Mouse (Mus musculus) megakaryocyte, embryonic 14.5 days (primary cell): Measurements from ENCODE around the gene Gm21887. TPM values are rescaled to one million over a fixed set of nuclear protein-coding genes. Genes with fewer than 3 reads are reported as not detected.
"Not testable (repeated sequence)": the region's sequence is repeated elsewhere in the genome, so short reads cannot be mapped to it uniquely, and the experiment has no call there.

Experiments used
- H3K27me3 ChIP-seq: replicated peaks from 2 replicates; pipeline ENCODE3; 2012; ENCODE audit warnings: inconsistent platforms
- H3K36me3 ChIP-seq: replicated peaks from 2 replicates; pipeline ENCODE3; 2012; ENCODE audit warnings: low read length, inconsistent platforms, mixed read lengths
- H3K4me1 ChIP-seq: 2 replicates; pipeline ENCODE4 v1.6.1; 2012; ENCODE audit warnings: inconsistent platforms
- H3K4me3 ChIP-seq: replicated peaks from 2 replicates; pipeline ENCODE3; 2012; ENCODE audit warnings: moderate library complexity, mild to moderate bottlenecking, inconsistent platforms
- H3K9me3 ChIP-seq: 2 replicates; pipeline ENCODE4 v1.6.1; 2012; ENCODE audit warnings: inconsistent platforms
- polyA plus RNA-seq: library from polyadenylated mRNA; stranded (reverse); fragments of >175 nt; gene quantifications from 2 replicates; pipeline ENCODE4 v1.2.3, GENCODE M21; 2012; ENCODE audit warnings: low replicate concordance; ENCODE audit not compliant: insufficient read depth

Gene Gm21887
- polyA plus RNA-seq, 1 experiment: 1,328 TPM

DNA sequence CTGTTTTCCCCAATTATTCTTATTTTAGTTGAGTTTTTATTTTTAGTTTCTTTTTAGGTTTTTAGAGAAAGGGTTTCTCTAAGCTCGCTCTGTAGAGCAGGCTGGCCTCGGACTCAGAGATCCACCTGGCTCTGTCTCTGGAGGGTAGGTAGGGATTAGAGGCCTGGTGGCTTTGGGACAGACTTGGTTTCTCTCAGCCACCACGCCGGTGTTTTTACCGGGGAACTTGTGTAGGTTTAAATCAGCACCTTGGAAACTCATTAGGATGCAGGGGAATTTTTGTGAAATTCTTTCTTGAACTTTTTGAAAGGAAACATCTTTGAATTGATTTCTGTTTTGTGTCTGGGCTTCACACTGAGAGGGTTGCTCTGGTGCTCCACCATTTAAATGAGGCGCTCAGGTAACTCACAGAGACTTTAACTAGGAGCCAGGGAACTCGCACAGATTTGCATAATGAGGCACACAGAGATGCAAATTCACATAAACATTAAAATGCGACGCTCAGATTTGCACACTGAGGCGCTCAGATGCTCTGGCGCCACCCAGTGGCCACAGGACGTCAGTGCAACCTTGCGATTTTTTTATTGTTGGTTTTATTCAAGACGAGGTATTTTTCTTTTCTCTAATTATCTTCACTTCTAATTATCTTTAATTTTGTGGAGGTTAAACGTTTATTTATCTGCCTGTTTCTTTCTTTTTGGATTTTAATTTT is 12.4 kb downstream of the Gm21887 start:
- Histone ChIP-seq H3K36me3 (peaks cover 29% of the 10 kb centered on the region), H3K9me3 (peaks cover 31% of the 10 kb centered on the region)
- not testable (repeated sequence) for H3K4me3 ChIP-seq, H3K27me3 ChIP-seq, H3K4me1 ChIP-seq

Other genes with a start within 250 kb of the Gm21887 start
- not detected in 2 replicates for gene 4933400A11Rik, start 230.0 kb upstream of the Gm21887 start, polyA plus RNA-seq